ENCODE assay signal across 15 mouse cellular contexts in genomic region chr3:156301745-156302144, GRCm38 (mm10).
"Had no signal": no experiment of that assay in that cellular context is flagged by ENCODE, and none has a peak within 500 bp of the region (broad histone marks: within the 10 kb centered on the region; RNA-seq: fewer than 3 reads in every experiment).

No protein-coding gene starts in this region.

- H3K27me3 ChIP-seq: kidney, embryonic 15.5 days; limb, embryonic 12.5 days; limb, embryonic 15.5 days; midbrain, embryonic 12.5 days had no signal

- H3K27ac ChIP-seq: kidney, embryonic 15.5 days; limb, embryonic 12.5 days; limb, embryonic 15.5 days; liver, embryonic 14.5 days; macrophage; midbrain, embryonic 12.5 days had no signal

- H3K4me2 ChIP-seq: kidney, embryonic 15.5 days; limb, embryonic 12.5 days; limb, embryonic 15.5 days; liver, embryonic 11.5 days; lung, embryonic 14.5 days; midbrain, embryonic 12.5 days had no signal

- DNase-seq: kidney, postnatal 10 days; kidney, postnatal 36 days; left cerebral cortex, postnatal 4 days; liver, postnatal 0 days; lung, embryonic 14.5 days; thymus, adult 18-20 months; thymus, postnatal 36 days had no signal

- H3K4me1 ChIP-seq: kidney, embryonic 15.5 days had no signal

- ATAC-seq: liver, postnatal 0 days; lung, postnatal 0 days had no signal

- H3K36me3 ChIP-seq: kidney, embryonic 15.5 days; limb, embryonic 12.5 days; limb, embryonic 15.5 days; midbrain, embryonic 12.5 days had no signal

- H3K9me3 ChIP-seq: kidney, embryonic 15.5 days; limb, embryonic 12.5 days; limb, embryonic 15.5 days; midbrain, embryonic 12.5 days had no signal

- H3K9ac ChIP-seq: kidney, embryonic 15.5 days; limb, embryonic 12.5 days; limb, embryonic 15.5 days; liver, embryonic 14.5 days; liver, postnatal 0 days; lung, embryonic 14.5 days; midbrain, embryonic 12.5 days had no signal

- H3K4me3 ChIP-seq: kidney, embryonic 15.5 days; limb, embryonic 12.5 days; limb, embryonic 15.5 days; midbrain, embryonic 12.5 days had no signal
